13 mouse cellular contexts compared by ENCODE assay signal in genomic region chr2:32639632-32640031, GRCm38 (mm10).
"Had no signal": no experiment of that assay in that cellular context is flagged by ENCODE, and none has a peak within 500 bp of the region (broad histone marks: within the 10 kb centered on the region; RNA-seq: fewer than 3 reads in every experiment).

No protein-coding gene starts in this region.

- H3K36me3 ChIP-seq: limb, embryonic 12.5 days; liver, embryonic 13.5 days; midbrain, embryonic 12.5 days; neural tube, embryonic 13.5 days had no signal

- H3K4me2 ChIP-seq: limb, embryonic 12.5 days; liver, embryonic 13.5 days; midbrain, embryonic 12.5 days; neural tube, embryonic 13.5 days had no signal

- DNase-seq: kidney, postnatal 25 days; layer of hippocampus, adult 9-11 months; liver, embryonic 13.5 days; lung, adult 18-20 months; retina, postnatal 1 day; right cerebral cortex, postnatal 4 days; spleen, adult 18-20 months; thymus, adult 2 months; thymus, postnatal 25 days had no signal

- H3K9me3 ChIP-seq: limb, embryonic 12.5 days; liver, embryonic 13.5 days; midbrain, embryonic 12.5 days; neural tube, embryonic 13.5 days had no signal

- H3K27ac ChIP-seq: limb, embryonic 12.5 days; midbrain, embryonic 12.5 days; neural tube, embryonic 13.5 days had no signal

- H3K27me3 ChIP-seq: limb, embryonic 12.5 days; liver, embryonic 13.5 days; midbrain, embryonic 12.5 days; neural tube, embryonic 13.5 days had no signal

- H3K4me3 ChIP-seq: limb, embryonic 12.5 days; liver, embryonic 13.5 days; midbrain, embryonic 12.5 days; neural tube, embryonic 13.5 days had no signal

- H3K9ac ChIP-seq: limb, embryonic 12.5 days; midbrain, embryonic 12.5 days; neural tube, embryonic 13.5 days had no signal

- ATAC-seq: midbrain, embryonic 16.5 days had no signal
